Mouse (Mus musculus): ENCODE results near the gene Arhgap15. TPM values are rescaled to one million over a fixed set of nuclear protein-coding genes. Genes with fewer than 3 reads are reported as not detected.

The Arhgap15 gene
- polyA plus RNA-seq, 1 experiment from 2014 or later = 1.1 TPM

- no peaks in the 10 kb centered on the region for H3K4me1 ChIP-seq
- no peaks in the 10 kb centered on the region for H3K36me3 ChIP-seq
- H3K27ac ChIP-seq = no peak overlapping the region
- H3K4me3 ChIP-seq (replicated peaks) = no peak overlapping the region
- no peak overlapping the region for H3K4me2 ChIP-seq
- no peak for ATAC-seq (replicated peaks; ENCODE audit: low FRiP score)
- 79% methylated on average over 3 of the region's 3 CpGs for WGBS
- no peaks in the 10 kb centered on the region for H3K9me3 ChIP-seq (replicated peaks)
- H3K9ac ChIP-seq = no peak overlapping the region
- no peaks in the 10 kb centered on the region for H3K27me3 ChIP-seq
Observed at GRCm38 (mm10) chr2:44134796-44135195, 386.2 kb downstream of the Arhgap15 start.

- peaks cover 8% of the 10 kb centered on the region; the same call in 1 of the 2 replicates for H3K4me1 ChIP-seq
- no peak for ATAC-seq (replicated peaks; ENCODE audit: low FRiP score)
- H3K4me3 ChIP-seq (replicated peaks) = no peak overlapping the region
- no peak overlapping the region for H3K9ac ChIP-seq
- H3K9me3 ChIP-seq (replicated peaks) = no peaks in the 10 kb centered on the region
- H3K36me3 ChIP-seq = no peaks in the 10 kb centered on the region
- H3K27ac ChIP-seq = no peak overlapping the region
- H3K27me3 ChIP-seq = no peaks in the 10 kb centered on the region
- no peak overlapping the region for H3K4me2 ChIP-seq
- WGBS = 64% methylated on average over 4 of the region's 4 CpGs
Observed at GRCm38 (mm10) chr2:44140455-44140854, 391.8 kb downstream of the Arhgap15 start.

- Histone ChIP-seq H3K4me2 (no peak overlapping the region), H3K27ac (peak overlapping the region; percentile 64; the same call in 1 of the 2 replicates), H3K9ac (no peak overlapping the region), H3K4me3 (replicated peaks) (no peak overlapping the region), H3K27me3 (no peaks in the 10 kb centered on the region), H3K9me3 (replicated peaks) (no peaks in the 10 kb centered on the region), H3K36me3 (no peaks in the 10 kb centered on the region), H3K4me1 (peaks cover 11% of the 10 kb centered on the region; the same call in 1 of the 2 replicates)
- no peak for ATAC-seq (replicated peaks; ENCODE audit: low FRiP score)
- 75% methylated on average over 9 of the region's 9 CpGs for WGBS
Observed at GRCm38 (mm10) chr2:44142152-44142551, 393.5 kb downstream of the Arhgap15 start.

GRCm38 (mm10) chr2:44142611-44143010 lies 394.0 kb downstream of the Arhgap15 start:
- H3K4me1 ChIP-seq = peaks cover 11% of the 10 kb centered on the region; the same call in 1 of the 2 replicates
- no peak overlapping the region for H3K27ac ChIP-seq
- WGBS = 85% methylated on average over 5 of the region's 5 CpGs
- no peaks in the 10 kb centered on the region for H3K27me3 ChIP-seq
- ATAC-seq (replicated peaks; ENCODE audit: low FRiP score) = no peak
- H3K4me3 ChIP-seq (replicated peaks) = no peak overlapping the region
- no peaks in the 10 kb centered on the region for H3K36me3 ChIP-seq
- no peak overlapping the region for H3K4me2 ChIP-seq
- H3K9me3 ChIP-seq (replicated peaks) = no peaks in the 10 kb centered on the region
- H3K9ac ChIP-seq = no peak overlapping the region

GRCm38 (mm10) chr2:44146124-44146981 lies 397.7 kb downstream of the Arhgap15 start:
- Histone ChIP-seq H3K4me1 (peaks cover 11% of the 10 kb centered on the region; the same call in 1 of the 2 replicates), H3K4me2 (no peak overlapping the region), H3K27me3 (no peaks in the 10 kb centered on the region), H3K9me3 (replicated peaks) (no peaks in the 10 kb centered on the region), H3K9ac (no peak overlapping the region), H3K36me3 (no peaks in the 10 kb centered on the region), H3K4me3 (replicated peaks) (no peak overlapping the region), H3K27ac (peak overlapping the region; percentile 82)
- 63% methylated on average over 7 of the region's 7 CpGs for whole genome bisulfite sequencing
- peak; percentile 75 for ATAC-seq (replicated peaks; ENCODE audit: low FRiP score)

GRCm38 (mm10) chr2:44147486-44147885 lies 398.9 kb downstream of the Arhgap15 start:
- Histone ChIP-seq H3K36me3 (no peaks in the 10 kb centered on the region), H3K27me3 (no peaks in the 10 kb centered on the region), H3K4me3 (replicated peaks) (no peak overlapping the region), H3K27ac (peak overlapping the region; percentile 87), H3K4me1 (0 out of 2 replicates have a peak, but pooled peaks cover 5% of the 10 kb centered on the region), H3K9me3 (replicated peaks) (no peaks in the 10 kb centered on the region), H3K9ac (no peak overlapping the region), H3K4me2 (no peak overlapping the region)
- no peak for ATAC-seq (replicated peaks; ENCODE audit: low FRiP score)
- 53% methylated on average over 5 of the region's 5 CpGs for WGBS

- H3K27me3 ChIP-seq = no peaks in the 10 kb centered on the region
- H3K9me3 ChIP-seq (replicated peaks) = no peaks in the 10 kb centered on the region
- H3K27ac ChIP-seq = peak overlapping the region; percentile 88
- no peak overlapping the region for H3K4me3 ChIP-seq (replicated peaks)
- H3K36me3 ChIP-seq = no peaks in the 10 kb centered on the region
- no peak overlapping the region for H3K4me2 ChIP-seq
- no peak for ATAC-seq (replicated peaks; ENCODE audit: low FRiP score)
- 0 out of 2 replicates have a peak, but pooled peaks cover 3% of the 10 kb centered on the region for H3K4me1 ChIP-seq
- H3K9ac ChIP-seq = no peak overlapping the region
- 54% methylated on average over 7 of the region's 7 CpGs for WGBS
Observed at GRCm38 (mm10) chr2:44147971-44148370, 399.3 kb downstream of the Arhgap15 start.

- ATAC-seq (replicated peaks; ENCODE audit: low FRiP score) = no peak
- Histone ChIP-seq H3K4me1 (0 out of 2 replicates have a peak, but pooled peaks cover 3% of the 10 kb centered on the region), H3K9ac (no peak overlapping the region), H3K36me3 (no peaks in the 10 kb centered on the region), H3K27me3 (no peaks in the 10 kb centered on the region), H3K27ac (peak overlapping the region; percentile 88), H3K9me3 (replicated peaks) (no peaks in the 10 kb centered on the region), H3K4me2 (no peak overlapping the region), H3K4me3 (replicated peaks) (no peak overlapping the region)
- WGBS = 69% methylated on average over 7 of the region's 7 CpGs
Observed at GRCm38 (mm10) chr2:44148550-44149100, 400.0 kb downstream of the Arhgap15 start.

GRCm38 (mm10) chr2:44152301-44152700 lies 403.7 kb downstream of the Arhgap15 start:
- Histone ChIP-seq H3K4me2 (no peak overlapping the region), H3K9me3 (replicated peaks) (no peaks in the 10 kb centered on the region), H3K36me3 (no peaks in the 10 kb centered on the region), H3K4me1 (no peaks in the 10 kb centered on the region), H3K27me3 (no peaks in the 10 kb centered on the region), H3K27ac (no peak overlapping the region), H3K4me3 (replicated peaks) (no peak overlapping the region), H3K9ac (no peak overlapping the region)
- ATAC-seq (replicated peaks; ENCODE audit: low FRiP score) = no peak
- 81% methylated on average over 1 of the region's 1 CpGs for WGBS

GRCm38 (mm10) chr2:44160358-44160757 lies 411.7 kb downstream of the Arhgap15 start:
- no peaks in the 10 kb centered on the region for H3K9me3 ChIP-seq (replicated peaks)
- H3K4me2 ChIP-seq = no peak overlapping the region
- no peak overlapping the region for H3K9ac ChIP-seq
- WGBS = 47% methylated on average over 4 of the region's 4 CpGs
- no peak for ATAC-seq (replicated peaks; ENCODE audit: low FRiP score)
- no peak overlapping the region for H3K4me3 ChIP-seq (replicated peaks)
- H3K36me3 ChIP-seq = no peaks in the 10 kb centered on the region
- no peaks in the 10 kb centered on the region for H3K27me3 ChIP-seq
- no peak overlapping the region for H3K27ac ChIP-seq
- H3K4me1 ChIP-seq = no peaks in the 10 kb centered on the region

GRCm38 (mm10) chr2:44165789-44166188 lies 417.2 kb downstream of the Arhgap15 start:
- H3K4me1 ChIP-seq = no peaks in the 10 kb centered on the region
- H3K9ac ChIP-seq = no peak overlapping the region
- no peaks in the 10 kb centered on the region for H3K27me3 ChIP-seq
- no peak overlapping the region for H3K4me3 ChIP-seq (replicated peaks)
- 61% methylated on average over 3 of the region's 3 CpGs for WGBS
- ATAC-seq (replicated peaks; ENCODE audit: low FRiP score) = no peak
- H3K4me2 ChIP-seq = no peak overlapping the region
- no peak overlapping the region for H3K27ac ChIP-seq
- H3K9me3 ChIP-seq (replicated peaks) = no peaks in the 10 kb centered on the region
- H3K36me3 ChIP-seq = no peaks in the 10 kb centered on the region

GRCm38 (mm10) chr2:44166716-44167115 lies 418.1 kb downstream of the Arhgap15 start:
- Histone ChIP-seq H3K27me3 (no peaks in the 10 kb centered on the region), H3K36me3 (no peaks in the 10 kb centered on the region), H3K4me3 (replicated peaks) (no peak overlapping the region), H3K4me1 (no peaks in the 10 kb centered on the region), H3K9ac (no peak overlapping the region), H3K4me2 (no peak overlapping the region), H3K27ac (no peak overlapping the region), H3K9me3 (replicated peaks) (no peaks in the 10 kb centered on the region)
- WGBS = 79% methylated on average over 4 of the region's 4 CpGs
- no peak for ATAC-seq (replicated peaks; ENCODE audit: low FRiP score)
